Mouse (Mus musculus): ENCODE results near the gene Ager.
A peak's percentile ranks its signal among the peaks of the same experiment; 100 is the strongest.

The Ager gene

DNA sequence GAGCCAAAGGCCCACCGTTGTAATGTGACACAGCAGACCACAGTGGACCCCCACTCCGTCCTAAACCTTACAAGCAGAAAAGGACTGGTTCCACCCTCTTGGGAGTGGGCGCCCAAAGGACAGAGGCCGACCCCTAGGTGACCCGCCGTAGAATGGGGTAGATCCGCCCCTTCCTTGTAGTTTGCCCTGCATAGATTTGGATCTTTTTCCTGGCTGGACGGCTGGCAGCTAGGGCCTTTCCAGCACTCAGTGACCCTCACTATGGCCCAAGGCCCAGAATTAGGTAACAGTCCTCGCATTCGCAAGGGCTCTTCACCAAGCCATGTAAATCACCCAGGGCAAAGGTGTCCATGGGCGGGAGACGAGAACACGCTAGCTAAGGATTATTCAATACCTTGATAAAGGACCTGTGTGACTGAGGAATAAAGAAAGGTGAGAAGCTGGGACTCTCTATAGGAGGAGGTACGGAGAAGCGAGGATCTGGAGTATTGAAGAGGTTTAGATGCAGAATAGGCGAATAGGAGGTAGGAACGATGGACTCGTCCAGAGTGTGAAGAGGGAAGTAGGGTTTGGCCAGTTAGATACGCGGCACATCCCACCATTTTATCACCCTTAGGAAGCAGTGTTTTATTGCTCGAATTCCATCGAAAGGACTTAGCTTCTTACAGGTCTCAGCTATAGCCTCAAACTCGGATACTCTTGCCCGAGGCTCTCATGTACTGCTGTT is 7.0 kb downstream of the Ager start:
- DNase-seq (ENCODE audit: low read depth, low spot score) = peak; percentile 85

DNA sequence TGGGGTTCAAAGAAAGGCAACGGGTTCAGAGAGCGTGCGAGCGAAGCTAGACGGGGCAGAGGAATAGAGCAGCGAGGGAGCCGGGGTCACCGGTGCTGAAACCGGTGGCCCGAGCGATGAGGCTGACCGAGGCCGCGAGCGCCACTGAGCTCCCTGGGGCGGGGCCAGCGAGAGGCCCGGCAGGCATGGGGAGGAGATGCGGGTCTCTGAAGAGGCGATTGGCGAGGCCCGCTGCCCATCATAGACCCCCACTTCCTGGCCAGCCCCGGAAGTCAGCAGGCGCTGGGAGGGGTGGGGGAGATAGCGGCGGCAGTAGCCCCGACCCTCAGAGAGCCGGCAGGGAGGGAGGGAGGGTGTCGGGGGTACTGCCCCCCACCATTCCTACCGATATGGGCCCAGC is 7.9 kb downstream of the Ager start:
- DNase-seq (ENCODE audit: low read depth, low spot score) = peak; percentile 95

DNA sequence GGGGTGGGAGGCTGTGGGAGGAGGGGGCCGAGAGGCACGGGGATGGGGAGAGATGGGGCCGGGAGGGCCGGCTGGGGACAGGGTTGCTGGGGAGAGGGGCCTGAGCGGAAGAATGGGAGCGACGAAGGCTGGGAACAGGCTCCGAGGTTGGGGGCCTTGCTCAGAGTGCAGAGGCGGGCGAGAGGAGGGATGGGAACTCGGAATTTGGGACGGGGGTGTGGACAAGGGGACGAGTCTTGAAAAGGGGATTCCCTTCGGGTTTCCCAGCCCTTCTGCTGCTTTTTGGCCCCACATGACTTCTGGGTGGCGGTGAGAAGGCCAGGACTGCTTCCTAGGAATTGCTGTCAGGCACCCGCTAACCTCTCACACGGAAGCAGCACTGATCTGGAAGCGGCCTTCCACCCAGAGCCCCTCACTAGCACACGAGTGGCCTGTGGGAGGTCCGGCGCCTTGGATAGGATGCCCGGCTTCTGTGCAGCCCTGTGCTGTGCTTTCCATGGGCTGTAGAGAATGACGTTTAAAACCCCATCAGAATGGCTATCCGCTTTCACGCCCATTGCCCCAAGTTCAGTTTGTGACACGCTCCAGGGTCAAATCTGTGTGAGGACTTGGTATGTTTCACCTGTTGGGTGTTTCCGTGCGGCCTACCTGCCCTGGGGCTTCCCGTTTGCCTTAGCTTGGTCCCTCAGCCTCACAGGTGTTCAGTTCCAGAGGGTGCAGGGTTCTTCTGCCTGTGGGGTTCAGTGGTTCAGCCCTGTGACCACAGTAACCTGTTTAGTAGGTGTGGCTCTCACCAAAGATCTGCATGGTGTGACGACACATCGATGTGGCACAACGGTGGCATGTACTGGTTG is 8.8 kb downstream of the Ager start:
- no peak for DNase-seq (ENCODE audit: low read depth, low spot score)

DNA sequence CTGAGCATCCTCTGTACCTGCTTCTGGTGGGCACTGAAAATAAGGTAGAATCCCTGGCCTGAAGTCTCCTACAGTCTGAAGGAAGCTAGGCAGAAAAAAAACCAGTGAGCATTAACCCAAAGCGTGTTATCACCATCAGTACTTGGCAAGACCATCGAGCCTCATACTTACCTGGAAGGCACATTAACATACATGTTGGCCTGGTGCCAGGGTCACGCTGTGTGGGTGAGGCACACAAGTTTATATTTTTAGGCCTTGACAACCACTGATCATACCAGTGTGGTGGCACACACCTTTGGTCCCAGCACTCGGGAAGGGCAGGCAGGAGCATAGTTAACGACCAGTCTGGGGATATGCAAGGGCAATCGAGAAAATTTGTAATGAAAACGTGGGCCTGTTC is 10.3 kb downstream of the Ager start:
- no peak for DNase-seq (ENCODE audit: low read depth, low spot score)

DNA sequence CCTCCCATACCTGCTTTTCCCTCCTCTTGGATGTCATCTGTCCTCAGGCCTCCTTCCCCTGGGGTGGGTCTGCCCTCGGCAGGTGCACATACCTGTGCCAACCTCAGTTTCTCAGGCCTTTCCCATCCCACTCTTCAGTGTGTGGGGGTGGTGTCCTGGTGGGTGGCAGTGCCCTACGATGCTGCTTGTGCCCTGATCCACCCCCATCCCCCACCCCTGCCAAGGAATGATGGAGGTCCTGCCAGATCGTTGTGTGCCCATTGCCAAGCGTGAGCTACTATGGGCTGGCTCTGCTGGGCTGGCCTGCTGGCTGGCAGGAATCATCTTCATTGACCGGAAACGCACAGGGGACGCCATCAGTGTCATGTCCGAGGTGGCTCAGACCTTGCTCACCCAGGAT is 13.4 kb downstream of the Ager start:
- no peak for DNase-seq (ENCODE audit: low read depth, low spot score)

DNA sequence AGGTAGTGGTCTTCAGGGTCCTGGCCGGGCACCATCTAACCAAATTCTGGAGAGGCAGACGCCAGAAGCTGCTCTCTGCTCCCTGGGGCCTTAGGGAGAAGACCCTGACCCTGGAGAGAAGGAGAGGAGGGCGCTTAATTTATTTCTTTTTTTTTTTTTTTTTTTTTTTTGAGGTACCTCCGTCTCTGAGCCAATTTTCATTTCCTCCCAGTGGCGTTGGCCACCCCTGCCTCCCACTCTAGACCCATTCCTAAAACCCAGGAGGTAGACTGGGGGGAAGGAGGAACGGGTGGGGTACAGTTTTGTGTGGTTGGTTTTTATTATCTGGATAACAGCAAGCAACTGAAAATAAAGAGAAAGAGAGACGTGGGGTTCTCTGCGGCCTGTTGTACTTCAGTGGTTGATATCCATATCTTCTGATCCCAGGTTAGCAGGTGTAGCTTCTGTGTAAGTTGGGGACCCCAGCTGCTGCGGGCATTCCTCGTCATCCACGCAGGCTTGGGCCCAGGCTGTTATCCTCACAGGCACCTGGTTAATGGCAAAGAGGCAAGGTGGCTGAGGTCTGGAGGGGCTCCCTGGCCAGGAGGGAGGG is 15.5 kb downstream of the Ager start:
- DNase-seq (ENCODE audit: low read depth, low spot score) = no peak

DNA sequence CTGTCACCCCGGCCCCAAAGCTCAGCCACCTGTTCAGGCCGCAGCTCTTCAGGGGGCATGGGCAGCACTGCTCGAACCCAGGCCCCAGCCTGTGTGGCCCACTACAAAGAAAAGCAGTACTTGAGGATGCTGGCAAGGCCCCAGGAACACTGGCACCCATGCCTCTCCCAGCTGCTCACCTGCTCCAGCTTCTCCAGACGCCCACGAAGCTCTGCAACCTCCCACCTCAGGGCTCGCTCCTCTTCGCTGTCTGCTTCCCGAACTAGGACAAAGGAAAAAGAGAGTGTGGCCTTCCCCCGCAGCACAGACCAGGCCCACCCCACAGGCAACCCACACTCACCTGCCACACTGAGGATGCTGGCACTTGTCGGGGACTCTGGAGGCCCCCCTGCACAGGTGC is 16.2 kb downstream of the Ager start:
- DNase-seq (ENCODE audit: low read depth, low spot score) = no peak

DNA sequence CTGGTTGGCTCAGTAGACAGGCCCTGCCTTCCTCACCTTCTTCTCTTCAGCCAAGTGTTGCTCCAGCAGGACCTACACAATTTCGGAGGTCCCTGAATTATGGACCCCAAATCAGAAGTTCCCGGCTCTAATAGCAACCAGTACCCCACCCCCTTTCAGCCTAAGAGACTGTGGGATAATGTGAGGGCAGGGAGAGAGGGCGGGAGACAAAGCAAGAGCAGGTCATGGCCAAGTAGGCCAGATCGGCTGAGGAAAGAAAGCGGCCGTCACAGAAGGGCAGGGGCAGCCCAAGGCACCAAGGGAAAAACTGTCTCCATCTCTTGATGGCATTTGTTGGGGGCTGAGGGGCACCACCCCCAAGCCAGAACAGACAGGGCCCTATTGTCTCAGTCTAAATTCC is 18.2 kb downstream of the Ager start, which contains the start of gene Egfl8:
Egfl8 (minus strand) TSS at position 101 of the 400 bp plus-strand sequence.
- no peak for DNase-seq (ENCODE audit: low read depth, low spot score)

DNA sequence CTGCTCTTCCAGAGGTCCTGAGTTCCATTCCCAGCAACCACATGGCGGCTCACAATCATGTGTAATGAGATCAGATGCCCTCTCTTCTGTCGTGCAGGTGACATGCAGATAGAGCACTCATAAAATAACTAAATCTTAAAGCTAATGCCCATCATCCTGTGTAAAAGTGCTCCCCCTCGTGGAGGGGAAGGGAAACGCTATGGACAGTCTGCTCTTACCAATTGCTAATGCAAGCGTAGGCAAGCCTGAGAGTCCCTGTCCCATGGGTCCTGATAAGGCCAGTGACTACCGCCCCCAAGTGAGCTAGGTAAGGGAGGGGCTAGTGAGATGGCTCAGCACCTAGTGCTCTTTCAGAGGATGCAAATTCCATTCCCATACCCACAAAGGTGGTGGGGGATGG is 21.3 kb downstream of the Ager start:
- no peak for DNase-seq (ENCODE audit: low read depth, low spot score)

DNA sequence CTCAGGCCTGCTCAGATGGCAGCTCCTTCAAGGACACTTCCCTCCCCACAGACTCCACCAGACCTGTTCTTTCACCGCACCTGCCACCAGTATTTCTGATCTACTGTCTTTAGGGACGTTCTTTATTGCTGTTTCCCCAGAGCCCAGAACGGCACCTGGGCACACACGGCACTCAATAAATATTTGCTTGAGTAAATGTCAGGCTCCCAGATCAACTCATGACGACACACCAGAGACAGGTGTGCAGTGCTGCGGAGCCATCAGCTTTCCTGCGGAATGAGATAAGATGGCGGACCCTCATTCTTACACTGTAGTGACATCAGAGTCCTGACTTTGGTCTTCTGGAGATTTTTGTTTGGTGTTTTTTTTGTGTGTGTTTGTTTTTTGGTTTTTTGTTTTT is 23.3 kb downstream of the Ager start:
- DNase-seq (ENCODE audit: low read depth, low spot score) = no peak

DNA sequence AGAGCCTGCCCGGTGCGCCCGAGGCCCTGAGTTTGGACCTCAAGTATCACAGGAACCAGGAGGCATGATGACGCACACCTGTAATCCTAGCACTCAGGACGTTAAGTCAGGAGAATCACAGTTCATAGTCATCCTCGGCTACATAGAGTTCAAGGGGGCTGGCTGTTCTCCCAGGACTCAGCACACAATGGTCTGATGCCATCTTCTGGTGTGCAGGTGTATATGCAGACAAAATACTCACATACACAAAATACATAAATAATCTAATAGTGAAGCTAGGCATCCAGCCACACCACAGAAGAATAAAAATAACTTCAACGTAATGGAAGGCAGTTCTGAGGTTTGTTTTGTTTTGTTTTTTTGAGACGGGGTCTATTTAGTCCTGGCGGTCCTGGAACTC is 25.5 kb downstream of the Ager start:
- DNase-seq (ENCODE audit: low read depth, low spot score) = no peak

DNA sequence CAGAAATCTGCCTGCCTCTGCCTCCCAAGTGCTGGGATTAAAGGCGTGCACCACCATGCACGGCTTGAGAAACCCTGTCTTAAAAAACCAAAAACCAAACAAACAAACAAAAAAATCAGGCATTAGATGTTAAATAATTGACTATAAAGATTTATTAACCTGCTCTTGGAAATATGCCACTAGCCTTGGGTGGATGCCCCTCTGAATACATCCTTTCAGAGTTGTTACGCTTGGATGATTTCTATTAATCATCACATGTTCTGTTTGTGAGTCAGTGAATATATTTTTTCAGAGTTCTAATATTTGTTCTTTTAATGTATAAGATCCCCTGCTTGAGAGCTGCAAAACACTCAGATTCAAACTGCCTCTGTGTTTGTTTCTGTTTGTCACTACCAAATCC is 27.3 kb downstream of the Ager start:
- DNase-seq (ENCODE audit: low read depth, low spot score) = no peak

DNA sequence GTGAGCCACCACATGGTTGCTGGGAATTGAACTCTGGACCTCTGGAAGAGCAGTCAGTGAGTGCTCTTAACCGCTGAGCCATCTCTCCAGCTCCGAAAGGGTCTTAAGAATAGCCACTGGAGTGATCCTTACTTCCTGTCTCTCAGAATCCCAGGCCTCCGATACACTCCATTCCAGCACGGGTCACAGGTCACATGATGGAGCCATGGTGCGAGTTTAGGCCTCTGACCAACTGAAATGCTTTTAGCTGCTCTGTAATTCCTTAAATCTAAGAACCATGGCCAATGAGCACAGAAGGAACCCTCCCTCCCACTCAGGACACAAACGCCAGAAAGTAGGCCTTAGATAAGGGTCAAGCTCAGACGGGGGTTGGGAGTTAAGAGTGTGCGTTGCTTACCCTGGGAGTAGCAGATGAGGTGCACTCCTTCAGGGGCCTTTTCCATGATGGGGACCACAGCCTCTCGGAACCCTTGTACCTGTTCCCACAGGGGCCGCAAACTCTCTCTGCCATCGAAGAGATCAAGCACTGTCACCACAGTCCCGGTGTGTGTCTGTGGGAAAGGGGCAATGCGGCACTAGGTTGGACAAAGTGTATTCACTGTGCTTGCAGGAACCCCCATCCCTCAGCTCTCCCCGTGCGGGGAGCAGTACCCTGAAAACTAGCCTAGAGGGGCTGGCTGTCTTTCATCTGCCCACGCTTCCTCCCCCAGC is 28.6 kb downstream of the Ager start:
- DNase-seq (ENCODE audit: low read depth, low spot score) = no peak

DNA sequence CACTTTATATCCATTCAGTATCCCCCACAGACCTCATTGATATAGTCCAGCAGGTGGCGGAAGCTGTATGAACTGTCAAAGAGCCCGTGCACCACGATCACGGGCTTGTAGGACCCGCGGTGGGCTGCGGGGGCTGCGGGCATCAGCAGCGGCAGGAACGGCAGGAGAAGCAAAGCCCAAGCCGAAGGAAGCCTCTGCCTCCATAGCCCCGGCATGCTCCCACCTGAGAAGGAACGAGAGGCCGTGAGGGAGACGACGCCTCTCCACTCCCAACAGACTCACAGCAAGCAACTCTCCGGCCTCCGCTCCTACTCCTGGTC is 29.1 kb downstream of the Ager start:
- DNase-seq (ENCODE audit: low read depth, low spot score) = no peak

DNA sequence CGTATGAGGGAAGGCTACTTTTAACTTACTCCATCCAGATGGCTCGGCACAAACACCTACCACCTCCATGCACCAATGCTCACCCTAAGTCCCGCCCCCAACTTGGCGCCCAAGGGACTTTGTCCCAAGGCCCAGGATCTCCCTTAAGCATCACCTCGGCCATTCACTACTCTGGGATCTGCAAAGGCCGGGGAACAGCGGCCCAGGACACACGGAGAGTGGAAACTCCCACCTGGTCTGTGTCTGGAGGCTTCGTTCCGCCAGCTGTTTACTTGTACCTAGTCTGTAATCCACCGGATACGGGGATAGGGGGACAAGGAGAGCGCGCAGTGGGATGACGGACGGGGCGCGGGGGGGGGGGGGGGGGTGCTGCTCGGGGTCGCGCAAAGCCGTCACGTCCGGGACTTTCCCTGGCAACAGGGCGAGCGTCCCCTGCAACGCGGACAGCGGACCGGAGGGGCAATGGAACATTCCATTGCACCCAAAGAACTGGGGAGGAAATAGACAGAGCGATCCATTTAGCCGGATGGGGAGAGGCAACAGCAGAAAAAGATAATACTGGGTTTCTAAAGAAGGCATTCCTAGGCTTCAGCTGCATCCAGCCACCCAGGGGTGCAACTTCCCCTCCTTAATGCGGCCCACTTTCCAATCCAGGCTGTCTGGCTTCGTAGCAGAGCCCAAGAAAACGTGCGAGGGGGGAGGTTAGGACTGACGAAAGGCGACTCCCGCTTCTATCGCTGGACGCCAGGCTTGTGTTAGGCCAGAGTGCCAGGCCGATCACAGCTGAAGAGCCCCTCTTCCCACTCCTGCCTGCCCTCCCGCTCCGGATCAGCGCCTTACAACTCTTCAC is 29.7 kb downstream of the Ager start:
- peak; percentile 76 for DNase-seq (ENCODE audit: low read depth, low spot score)

DNA sequence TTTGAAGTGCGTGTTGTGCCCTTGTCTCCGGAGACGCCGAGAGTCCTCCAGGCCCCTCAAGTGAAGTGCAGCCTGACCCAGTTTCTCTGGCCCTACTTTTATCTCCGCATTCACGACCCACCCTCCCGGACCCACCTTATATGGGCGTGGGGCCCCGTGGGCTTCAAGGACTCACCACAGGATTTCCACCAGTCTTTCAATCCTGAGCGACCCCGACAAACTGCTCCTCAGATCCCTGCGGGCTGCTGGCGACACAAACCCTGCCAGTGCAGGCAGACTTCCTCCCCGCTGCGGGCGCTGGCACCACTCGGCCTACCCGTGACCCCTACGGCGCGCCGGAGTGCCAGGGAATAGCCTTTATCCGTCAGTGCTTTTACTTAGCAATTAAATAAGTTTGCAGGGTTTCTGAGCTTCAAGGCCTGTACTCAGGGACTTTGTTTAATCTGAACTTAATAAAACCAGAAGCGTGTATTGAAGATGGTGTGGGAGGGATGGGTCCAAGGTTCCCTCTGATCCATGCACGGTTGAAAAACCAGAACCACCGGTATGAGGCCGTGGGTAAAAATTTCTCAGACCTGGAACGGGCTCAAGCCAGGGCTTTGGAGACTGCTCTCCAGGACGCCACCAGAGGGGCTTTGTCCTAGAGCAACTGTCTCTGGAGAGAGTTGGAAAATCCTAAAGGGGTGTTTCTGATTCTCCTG is 30.4 kb downstream of the Ager start, which contains the start of gene Ppt2:
Ppt2 (minus strand) TSS at position 568 of the 701 bp plus-strand sequence.
- DNase-seq (ENCODE audit: low read depth, low spot score) = no peak

DNA sequence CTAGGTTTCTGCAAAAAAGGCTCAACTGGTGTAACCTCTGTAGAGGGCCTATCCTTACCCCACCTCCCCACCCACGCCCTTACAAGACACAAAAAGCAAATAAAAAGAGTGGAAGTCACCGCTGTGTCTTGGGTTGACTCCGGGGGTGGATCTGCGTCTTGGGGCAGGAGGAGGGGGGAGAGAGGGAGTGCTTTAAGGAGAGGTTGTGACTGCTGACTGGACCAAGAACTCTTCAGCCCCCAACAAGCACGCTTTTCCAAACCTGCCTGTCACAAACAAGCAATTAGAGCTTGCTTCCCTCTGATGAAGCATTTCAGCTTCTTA is 30.9 kb downstream of the Ager start:
- no peak for DNase-seq (ENCODE audit: low read depth, low spot score)

DNA sequence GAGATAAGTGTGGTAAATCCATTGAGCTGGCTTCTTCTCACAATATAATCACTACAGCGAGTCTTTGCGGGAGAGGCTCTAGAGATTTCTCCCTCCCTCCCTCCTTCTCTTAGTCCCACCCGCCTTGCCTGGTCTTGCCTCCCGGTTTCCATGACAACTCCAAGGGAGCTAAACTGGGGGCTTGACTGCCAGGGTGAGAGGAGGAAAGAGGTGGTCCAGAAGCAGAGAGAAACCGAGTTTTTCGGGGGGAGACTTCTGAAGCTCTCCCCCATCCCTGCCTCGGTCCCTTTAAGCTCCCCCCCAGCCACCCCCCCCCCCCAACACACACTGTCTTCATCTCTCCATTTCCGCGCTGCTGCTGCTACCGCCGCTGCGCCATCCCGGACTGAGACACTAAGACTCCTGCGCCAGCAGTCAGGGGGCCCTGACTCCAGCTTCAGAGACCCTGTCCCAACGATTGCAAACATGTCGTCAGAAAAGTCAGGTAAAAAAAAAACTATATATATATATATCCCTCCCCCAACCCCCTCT is 31.6 kb downstream of the Ager start, which contains the start of gene Prrt1:
Prrt1 (plus strand) TSS at position 313 of the 531 bp plus-strand sequence.
- DNase-seq (ENCODE audit: low read depth, low spot score) = no peak

DNA sequence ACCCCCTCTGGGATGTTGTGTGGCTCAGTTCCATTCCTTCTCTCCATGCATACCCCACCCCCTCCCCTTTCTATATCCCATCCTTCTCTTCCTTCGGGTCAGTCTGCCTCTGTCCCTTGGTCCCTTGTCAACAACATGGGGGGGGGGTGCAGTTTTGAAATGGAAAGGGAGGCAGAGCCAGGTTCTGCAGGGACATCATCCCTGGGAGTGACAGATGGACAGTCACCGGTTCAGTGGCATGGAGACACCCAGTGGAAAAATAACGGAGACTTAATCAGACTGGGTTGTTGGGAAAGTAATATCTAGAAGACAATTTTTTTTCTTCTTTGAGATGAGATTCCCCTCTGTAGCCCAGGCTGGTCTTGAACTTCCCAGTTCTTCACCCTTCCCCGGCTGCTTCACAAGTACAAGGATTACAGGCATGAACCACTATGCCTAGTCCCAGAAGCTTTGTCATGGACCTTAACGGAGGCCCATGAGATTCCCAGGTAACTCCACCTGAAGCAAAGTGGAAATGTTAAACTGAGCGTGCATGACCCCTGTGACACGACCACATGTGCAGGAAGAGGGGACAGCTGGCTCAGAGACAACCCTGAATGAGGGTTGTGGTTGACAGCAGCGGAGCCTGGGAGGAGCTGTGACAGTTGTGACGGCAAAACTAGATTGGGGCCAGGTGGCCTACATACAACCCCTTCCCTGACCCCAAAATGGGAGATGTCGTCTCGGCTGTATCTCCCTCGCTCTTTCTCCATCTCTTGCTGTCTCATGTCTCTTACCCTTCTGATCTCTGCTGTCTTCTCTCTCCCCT is 32.3 kb downstream of the Ager start:
- DNase-seq (ENCODE audit: low read depth, low spot score) = no peak
